Mouse (Mus musculus) CH12F3 (cell line): ENCODE data around the gene Itgal.
"Not testable (repeated sequence)": the region's sequence is repeated elsewhere in the genome, so short reads cannot be mapped to it uniquely, and the experiment has no call there.

ENCODE experiments used
- in situ Hi-C: fragments of 300-500 bp; cut with MboI; formaldehyde crosslinking; loops from 2 replicates; pipeline ENCODE4 v1.14.3; 2020; ENCODE audit warnings: low sequenced_read_pairs

Itgal gene

DNA sequence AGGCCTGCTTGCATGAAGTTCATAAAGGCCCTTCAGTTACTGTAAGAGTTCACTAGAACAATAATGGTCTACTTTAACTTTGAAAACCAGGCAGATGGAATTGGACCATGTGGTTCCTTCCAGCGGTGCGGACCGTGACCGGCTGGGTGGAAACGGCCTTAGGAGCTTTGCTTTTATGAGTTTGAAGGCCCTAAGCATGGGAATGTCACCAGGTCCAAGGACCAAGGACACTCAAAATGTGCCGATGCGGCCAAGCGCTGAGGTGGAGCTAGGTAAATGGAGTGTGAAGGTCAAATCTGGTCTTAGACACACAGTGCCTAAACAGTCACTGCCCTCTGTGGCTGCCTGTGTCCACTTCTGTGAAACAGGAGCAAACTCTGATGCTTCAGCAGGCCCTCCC, 45.3 kb downstream of the Itgal start:
- in situ Hi-C loops = no loop called here

DNA sequence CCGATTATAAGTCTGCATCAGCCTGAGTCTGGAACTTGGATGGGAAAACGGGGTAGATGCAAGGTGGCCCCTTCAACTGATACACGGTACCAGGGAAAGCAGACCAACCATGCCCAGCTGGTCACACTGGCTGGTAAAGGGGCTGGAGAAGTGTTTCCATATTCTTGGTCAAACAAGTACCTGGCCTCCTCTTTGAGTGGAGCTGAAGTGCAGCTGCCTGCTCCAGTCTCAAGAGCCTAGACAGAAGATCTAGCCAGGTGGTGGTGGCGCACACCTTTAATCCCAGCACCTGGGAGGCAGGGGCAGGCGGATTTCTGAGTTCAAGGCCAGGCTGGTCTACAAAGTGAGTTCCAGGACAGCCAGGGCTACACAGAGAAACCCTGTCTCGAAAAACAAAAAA, 45.8 kb downstream of the Itgal start:
- in situ Hi-C loops = not testable (repeated sequence)

DNA sequence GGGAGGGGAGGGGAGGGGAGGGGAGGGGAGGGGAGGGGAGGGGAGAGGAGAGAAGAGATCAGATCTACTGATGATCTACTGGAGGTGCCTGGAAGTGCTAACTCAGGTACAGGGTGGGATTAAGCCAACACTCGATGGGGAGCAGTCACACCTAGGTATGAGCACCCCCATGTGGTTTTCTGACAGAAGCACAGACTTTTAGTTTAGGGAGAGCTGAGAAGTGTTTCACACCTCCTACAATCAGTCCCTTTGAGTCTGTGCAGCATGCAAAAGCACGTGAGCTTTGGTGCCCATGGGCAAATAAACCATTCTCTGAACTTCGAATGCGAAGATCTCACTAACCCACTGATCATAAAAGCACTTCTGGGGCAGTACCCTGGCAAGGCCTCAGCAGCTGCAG, 46.3 kb downstream of the Itgal start:
- in situ Hi-C loops = no loop called here

- in situ Hi-C loops = no loop called here
Observed at GRCm38 (mm10) chr7:127342888-127343287, 46.8 kb downstream of the Itgal start.

- in situ Hi-C loops = no loop called here
Observed at GRCm38 (mm10) chr7:127343351-127344019, 47.4 kb downstream of the Itgal start.

DNA sequence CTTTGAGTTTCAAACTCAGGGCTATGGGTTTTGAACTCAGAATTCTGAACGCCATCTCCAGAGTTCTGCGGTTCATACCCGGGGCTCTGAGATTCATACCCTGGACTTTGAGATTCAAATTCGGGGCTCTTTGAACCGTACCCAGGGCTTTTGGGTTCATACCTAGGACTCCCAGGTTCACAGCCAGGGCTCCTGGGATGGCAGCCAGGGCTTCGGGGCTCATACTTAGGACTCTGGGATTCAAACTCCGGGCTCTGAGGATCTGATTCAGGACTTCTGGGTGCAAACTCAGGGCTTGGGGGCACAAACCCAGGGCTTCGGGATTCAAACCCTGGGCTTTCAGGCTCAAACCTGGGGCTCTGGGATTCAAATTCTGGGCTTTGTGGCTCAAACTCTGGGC, 48.3 kb downstream of the Itgal start:
- in situ Hi-C loops = no loop called here

- in situ Hi-C loops = no loop called here
Observed at GRCm38 (mm10) chr7:127345092-127345491, 49.0 kb downstream of the Itgal start.

DNA sequence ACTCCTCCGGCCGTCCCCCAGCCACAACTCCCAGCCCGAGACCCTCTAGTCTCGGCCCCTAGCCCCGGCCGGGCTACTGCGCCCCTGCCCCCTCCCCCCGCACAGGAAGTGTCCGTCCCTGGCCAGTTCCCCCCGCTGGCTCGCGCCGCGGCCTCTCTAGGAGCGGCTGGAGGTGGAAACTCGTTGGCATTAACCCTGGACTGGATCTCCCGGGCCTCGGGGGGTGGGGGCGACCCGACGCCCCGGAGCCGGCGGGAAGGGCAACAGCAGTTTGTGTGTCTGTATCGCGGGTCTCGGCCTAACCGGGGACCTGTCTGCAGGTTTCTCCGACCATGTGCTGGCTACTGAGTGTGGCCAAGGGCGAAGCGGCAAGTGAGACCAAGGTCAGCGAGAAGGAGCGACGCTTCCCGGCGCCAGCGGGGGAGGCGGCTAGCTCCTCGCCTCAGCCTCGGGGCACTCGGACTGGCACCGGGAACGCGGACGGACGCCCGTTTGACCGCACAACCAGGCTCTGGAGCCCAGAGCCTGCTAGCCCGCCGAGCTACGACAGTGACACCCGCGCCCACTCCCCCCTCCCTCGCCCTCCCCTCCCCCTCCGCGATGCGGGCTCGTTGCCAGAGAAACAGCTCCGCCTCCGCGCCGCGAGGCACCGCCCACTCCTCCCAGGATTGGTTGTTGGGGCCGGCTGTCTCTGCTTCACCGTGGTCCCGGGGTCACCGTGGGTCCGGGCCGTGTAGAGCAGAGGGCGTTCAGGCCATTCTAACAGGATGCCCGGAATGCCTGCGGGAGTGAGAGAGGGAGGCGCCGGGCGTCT, 49.7 kb downstream of the Itgal start, which contains the start of gene Zfp768:
TSS of gene Zfp768 (minus strand) at position 78 of the 814 bp plus-strand sequence.
- in situ Hi-C loops = no loop called here

DNA sequence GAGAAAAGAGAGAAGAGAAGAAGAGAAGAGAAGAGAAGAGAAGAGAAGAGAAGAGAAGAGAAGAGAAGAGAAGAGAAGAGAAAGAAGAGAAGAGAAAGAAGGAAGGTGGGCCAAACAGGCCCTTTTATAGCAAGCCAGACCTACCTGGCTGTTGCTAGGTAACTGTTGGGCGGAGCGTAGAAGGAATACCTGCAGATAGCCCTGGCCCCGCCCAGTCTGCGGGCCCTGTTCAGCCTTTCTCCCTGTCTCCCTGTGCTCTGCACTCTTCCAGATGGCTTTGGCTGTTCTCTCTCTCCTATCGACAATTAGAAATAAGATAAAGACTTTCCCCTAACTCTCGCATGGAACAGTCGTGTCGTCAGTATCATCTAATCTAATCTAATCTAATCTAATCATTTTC, 50.6 kb downstream of the Itgal start:
- in situ Hi-C loops = no loop called here

- in situ Hi-C loops = no loop called here
Observed at GRCm38 (mm10) chr7:127351230-127352004, 55.4 kb downstream of the Itgal start.

GRCm38 (mm10) chr7:127355796-127356195, 59.7 kb downstream of the Itgal start:
- in situ Hi-C loops = no loop called here

DNA sequence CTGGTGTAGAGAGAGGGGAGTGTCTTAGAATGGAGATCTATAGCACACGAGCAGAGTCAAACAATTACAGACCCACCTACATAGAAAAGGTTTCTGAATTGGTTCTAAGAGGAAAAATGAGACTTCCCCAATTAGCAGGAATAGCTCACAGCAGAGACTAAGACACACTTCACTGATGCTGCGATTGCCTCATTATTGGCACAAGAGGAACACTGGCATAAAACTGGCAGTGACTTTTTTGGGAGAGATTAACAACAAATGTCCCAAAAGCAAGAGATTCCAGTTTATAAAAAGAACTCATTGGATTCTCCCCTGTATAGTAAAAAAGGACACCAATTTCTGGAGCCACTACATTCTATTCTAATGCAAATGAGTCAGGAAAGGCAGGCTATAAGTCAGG, 61.8 kb downstream of the Itgal start:
- in situ Hi-C loops = no loop called here

DNA sequence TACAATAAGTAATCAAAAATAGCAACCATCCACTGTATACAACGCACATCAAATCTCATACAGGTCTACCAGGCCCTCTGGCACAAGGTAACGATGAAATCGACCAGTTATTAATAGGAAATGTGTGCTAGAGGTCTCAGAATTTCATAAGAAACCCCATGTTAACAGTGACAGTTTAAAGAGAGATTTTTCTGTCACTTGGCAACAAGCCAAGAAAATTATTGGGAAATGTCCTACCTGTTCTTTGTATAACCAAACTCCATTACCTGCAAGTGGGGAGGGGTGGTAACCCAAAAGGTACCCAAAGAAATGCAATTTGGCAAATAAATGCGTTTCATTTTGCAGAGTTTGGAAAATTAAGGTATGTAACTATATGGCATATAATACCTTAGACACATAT, 62.4 kb downstream of the Itgal start:
- in situ Hi-C loops = no loop called here

GRCm38 (mm10) chr7:127360265-127360664, 64.2 kb downstream of the Itgal start:
- in situ Hi-C loops = no loop called here

DNA sequence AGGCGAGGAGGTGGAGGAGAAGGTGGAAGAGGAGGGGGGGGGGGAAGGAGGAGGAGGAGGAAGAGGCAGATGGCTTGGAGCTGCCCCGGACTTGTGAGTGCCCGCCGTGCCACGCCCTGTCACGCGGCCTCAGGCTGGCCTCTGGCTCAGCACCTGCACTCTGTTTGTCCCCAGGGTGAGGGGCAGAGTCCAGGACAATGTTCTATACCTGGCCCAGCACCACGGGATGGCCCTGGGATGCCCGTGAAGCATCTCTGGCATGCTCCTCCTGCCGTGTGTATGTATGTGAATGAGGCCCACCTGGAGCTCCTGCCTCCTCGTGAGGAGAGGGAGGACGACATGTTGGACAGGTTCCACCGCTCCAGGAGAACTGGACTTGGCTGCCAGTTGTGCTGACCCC, 65.4 kb downstream of the Itgal start:
- in situ Hi-C loops = no loop called here

DNA sequence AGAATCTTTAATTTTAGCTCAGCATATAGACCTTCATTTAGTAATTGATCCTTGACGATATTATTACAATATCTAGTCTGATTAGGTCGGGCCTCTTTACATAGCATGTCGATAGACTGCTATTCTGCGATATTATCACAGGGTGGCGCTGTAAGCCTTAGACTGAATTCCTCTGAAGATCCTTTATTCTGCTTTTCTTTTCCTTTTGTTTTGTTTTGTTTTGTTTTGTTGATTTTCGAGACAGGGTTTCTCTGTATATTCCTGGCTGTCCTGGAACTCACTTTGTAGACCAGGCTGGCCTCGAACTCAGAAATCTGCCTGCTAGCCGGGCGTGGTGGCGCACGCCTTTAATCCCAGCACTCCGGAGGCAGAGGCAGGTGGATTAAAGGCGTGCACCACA, 66.4 kb downstream of the Itgal start:
- in situ Hi-C loops = not testable (repeated sequence)

DNA sequence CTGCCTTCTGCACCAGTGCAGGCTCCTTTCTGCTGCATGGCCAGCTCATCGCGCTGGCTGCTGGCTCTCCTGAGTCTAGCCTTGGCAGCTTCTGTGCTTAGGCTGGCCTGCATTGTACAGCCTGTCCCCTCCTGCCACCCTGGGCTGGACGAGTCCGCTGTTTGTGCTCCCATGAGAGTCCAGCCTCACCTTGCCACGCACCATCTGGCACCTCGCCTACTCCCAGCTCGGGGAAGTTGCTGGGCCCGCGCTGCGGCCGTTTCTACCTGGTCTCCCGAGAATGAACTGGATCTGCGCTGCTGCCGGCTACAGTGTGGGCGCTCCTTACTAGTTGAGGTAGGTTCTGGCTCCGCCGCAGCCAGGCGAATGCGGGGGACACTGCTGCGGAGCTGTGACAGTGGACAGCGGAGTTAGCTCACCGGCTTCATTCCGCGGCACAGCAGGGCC, 67.4 kb downstream of the Itgal start:
- in situ Hi-C loops = no loop called here

- in situ Hi-C loops = no loop called here
Observed at GRCm38 (mm10) chr7:127364166-127364565, 68.1 kb downstream of the Itgal start.

DNA sequence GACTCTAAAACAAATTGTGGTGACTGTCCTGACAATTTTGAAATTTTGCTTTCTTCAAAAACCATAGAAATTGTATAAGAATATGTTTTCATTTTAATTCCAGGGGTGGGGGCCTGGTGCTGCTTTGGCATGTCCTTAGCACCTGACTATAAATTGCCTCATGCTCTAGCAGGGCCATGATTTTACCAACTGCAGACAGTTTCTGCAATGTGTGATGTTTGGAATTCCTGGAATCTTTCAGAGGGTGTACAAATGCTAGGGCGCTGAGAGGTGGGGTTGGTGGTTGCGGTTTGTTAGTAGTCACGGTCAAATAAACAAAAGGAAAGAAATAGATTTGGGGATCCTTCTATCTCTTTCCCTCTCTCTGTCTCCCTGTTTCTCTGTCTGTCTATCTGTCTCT, 70.2 kb downstream of the Itgal start:
- in situ Hi-C loops = no loop called here

GRCm38 (mm10) chr7:127371213-127371612, 75.2 kb downstream of the Itgal start:
- in situ Hi-C loops = no loop called here

DNA sequence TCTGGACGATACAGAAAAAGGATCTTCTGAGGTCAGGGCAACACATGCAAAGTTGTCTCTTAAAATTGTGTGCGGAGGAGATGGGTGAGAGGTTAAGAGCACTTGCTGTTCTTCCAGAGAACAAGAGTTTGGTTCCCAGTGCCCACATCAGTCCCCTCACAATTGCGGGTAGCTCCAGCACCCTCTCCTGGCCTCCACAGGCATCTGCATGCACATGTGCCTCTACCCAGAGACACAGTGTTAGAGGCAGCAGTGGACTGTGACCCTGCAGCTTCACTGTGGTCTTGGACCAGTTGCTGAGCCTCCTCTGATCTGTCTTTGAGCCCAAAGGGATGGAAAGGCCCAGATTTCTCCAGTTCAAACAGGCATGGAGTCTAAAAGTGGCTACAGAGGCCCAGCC, 75.8 kb downstream of the Itgal start:
- in situ Hi-C loops = not testable (repeated sequence)
